Mouse (Mus musculus): ENCODE results near the gene Tagap. TPM values are rescaled to one million over a fixed set of nuclear protein-coding genes. Genes with fewer than 3 reads are reported as not detected.
A peak's percentile ranks its signal among the peaks of the same experiment; 100 is the strongest.
"Not testable (repeated sequence)": the region's sequence is repeated elsewhere in the genome, so short reads cannot be mapped to it uniquely, and the experiment has no call there.

Gene Tagap
- total RNA-seq, 4 experiments from 2014 or later = 5.4 to 8.0 (median 6.2) TPM

DNA sequence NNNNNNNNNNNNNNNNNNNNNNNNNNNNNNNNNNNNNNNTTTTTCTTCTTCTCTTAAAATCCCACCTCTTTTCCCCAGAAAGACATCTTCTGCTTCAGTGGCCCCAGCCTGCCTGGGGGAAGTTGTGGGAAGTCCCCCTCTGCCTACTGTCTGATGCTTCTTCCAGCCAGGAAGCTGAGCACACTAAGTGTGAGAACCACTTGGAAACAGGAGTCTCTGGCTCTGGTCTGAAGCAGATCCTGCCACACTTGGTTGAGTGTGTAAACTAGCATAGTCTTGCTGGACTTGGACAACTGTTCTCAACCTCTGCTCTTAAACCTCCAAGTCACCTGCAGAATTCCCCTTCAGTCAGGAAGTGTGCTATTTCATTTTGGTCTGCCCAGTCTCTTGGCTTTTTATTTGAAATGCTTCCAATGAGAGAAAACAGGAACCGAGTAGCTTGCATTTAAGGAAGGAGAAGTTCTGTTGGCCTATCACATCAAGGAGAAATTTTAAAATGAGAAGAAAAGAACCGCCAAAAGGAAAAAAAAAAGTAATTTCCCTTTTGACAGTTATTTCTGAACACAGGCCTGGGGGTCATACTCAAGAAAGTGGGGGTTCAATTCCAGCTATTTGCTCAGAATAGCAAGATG, 11.1 kb upstream of the Tagap start:
- no peak for DNase-seq (ENCODE audit: low spot score in 2 of 2)

DNA sequence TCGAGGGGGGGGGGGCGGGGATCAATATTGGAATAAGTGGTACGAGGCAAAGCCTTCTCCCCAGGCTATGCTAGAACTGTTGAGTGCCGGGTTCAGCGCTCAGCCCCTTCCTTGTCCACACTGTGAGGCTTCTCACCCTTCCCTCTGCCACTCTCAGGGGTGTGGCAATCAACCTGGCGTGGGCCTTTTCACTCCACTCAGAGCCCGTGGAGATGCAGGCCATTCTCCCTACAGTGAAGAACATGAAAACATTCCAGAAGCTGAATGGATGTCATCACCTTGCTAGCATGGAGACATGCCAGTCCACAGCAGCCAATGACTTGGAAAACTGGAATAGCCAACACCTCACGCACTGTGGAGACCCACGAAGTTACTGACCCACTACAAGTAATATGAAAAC, 10.0 kb upstream of the Tagap start:
- DNase-seq (ENCODE audit: low spot score in 2 of 2) = no peak

DNA sequence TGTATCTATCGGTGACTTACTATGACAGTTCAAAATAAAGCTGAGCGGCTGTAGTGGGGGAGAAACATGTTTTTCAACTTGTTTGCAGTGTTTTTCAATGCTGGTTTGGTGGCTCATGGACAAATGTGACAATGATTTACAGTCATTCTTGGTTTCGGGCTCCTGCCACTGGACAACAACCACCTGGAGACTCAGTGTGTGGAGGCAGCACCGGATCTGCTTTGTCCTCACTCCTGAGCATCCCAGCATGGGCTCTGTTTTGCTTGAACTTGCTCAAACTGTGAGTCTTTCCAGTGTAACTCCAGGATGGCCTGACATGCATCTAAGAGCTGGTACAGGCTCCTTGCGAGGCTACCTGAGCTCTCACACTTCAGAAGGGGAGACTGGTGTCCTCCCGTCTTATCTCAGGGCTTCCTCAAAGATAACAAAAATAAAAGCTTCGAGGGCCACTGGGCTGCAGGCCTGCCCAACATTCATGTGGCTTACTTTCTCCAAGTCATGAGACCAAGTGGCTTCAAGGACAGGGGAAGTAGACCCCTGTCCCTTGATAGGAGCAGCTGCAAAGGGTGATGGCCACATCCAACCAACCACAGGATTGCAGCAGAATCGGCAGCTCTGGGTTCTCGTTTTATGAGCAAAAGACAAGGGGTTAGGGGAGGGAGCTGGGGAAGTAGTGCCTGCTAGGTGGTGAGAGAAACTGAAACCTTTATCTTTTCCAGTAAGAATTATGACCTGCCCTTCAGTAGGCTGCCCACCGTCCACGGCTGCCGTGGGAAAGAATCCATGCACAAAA, 8.8 kb upstream of the Tagap start:
- no peak for DNase-seq (ENCODE audit: low spot score in 2 of 2)

DNA sequence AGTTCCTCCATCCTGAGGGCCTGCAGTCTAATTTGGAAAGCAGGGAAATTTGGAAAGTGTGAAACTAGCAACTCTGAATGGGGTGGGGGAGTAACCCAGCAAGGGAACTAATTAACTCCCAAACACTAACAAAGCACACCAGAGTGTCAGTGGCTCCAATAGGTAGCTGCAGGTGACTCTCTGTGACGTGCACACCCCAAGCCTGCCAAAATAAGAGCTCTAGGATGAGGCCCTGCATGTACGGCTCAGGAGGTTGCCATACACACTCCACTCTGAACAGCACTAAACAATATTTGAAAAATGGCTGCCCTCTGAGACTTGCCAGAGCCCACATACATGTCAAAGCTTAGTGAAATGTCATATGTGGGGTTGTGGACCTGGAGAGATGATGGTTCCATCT, 7.4 kb upstream of the Tagap start:
- DNase-seq (ENCODE audit: low spot score in 2 of 2) = no peak

DNA sequence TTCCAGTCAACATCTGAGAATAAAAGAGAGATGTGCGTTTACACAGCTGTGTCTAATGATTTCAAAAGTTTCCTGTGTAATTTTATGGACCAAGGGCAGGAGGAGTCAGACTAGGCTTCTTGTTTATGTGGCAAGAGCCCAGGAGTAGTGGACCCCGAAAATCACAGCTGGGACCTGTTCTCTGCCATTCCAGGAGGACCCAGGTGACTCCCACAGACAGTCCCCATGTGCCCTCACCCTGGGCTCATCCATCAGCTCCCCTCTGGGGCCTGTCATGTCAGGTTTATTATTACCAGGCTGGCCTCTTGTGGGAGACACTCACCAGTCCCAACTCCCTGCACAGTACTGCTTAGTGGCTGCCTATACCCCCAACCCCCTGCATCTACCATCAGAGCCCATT, 6.6 kb upstream of the Tagap start:
- no peak for DNase-seq (ENCODE audit: low spot score in 2 of 2)

DNA sequence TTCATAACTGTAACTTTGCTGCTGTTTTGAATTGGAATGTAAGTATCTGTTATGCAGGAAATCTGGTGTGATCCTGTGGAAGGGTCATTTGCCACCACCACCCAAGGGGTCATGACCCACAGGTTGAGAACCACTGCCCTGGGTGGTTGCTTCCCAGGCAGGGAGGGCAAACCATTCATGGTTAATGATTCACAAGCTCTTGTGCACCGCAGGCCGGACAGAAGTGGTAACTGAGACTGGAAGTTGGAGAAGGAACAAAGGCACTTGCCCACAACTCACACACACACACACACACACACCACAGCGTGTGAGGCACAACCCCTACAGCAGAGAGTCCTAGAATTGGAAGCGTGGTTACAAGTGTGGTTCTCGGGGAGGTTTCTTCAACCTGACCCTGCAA, 3.2 kb upstream of the Tagap start:
- DNase-seq (ENCODE audit: low spot score in 2 of 2) = no peak

DNA sequence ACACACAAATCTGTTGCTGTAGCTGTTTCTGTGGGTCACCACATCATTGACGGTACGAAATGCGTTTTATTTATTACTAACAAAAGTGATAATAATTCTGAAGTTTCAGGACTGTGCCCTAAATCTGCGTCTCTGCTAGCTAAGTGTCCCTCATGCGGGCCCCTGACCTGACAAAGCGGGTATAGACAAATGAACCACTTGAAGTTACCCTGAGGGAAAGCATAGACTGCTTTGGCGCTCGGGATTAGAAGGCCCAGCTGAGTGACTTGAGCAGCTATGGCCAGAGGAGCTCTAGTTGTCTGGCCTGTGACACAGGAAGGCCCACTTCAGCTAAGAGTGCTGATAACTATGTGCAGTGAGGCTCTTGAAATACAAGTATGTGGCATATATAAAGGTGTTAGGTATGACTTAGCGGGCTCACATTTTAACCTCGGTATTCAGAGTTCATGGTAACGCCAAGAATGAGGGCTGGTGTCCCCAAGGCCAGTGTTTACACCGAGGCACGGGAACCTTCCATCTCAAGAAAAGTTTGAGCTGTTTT, 1.5 kb upstream of the Tagap start:
- no peak for DNase-seq (ENCODE audit: low spot score in 2 of 2)

DNA sequence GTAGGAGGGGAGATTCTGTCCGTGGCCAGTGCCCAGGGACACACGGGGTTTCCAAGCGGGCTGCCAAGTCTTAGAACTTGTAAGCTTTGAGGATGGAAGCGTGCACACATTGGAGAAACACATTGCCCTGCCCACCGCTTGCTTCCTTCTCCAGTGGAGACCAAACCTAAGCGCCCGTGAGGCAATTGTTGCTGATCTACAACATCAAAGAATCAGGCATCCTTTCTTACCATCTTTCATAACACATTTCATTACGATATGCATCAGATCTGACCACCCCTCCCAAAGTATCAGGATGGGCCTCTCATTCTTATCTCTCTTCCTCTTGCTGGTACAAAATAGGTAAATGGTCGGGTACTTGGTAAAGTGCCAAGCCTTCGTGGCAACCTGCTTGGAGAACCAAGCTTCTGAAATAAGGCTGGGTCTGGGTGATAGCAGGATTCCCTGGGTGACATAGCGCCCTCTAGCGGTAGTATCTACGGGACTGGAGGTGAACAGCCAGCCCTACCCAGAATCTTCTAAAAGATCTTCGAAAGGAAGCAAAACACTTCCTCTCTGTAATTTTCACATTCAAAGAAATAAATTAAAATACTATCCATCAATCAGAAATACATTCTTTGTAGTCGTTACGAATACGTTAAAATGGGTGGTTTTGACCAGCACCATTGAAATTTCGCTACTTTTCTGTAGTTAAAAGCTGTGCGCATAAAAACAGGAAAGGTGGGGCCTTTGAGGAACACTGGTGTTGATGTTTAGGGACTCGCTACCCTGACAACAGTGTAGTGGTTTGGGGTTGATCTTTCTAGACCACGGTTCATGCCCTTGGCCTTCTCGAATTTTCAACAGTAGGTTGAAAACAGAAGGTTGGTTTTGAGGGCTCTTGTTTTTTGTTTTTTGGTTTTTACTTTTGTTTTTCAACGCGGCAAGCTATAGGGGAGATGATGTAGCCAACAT, 2.1 kb downstream of the Tagap start:
- peak in 1 of 2 experiments; percentile 69 for DNase-seq (ENCODE audit: low spot score in 2 of 2)

DNA sequence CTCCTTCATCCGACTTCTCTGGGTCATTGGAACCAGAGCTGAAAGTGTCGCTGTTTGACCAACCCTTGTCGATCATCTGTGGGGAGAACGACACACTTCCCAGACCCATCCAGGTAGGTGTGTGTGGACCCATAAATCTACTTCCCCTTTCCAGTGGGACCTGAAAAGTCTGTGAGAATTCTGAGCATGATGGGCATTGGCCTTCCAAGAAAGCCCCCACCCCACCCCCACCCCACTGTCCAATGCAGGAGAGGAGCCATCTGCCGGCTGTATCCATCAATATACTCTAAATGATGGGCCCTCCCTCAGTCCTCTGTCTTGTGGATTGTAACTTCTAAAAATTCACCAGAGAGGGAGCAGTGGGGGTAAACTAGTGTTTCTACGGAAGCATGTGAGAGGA, 2.9 kb downstream of the Tagap start:
- DNase-seq (ENCODE audit: low spot score in 2 of 2) = no peak

DNA sequence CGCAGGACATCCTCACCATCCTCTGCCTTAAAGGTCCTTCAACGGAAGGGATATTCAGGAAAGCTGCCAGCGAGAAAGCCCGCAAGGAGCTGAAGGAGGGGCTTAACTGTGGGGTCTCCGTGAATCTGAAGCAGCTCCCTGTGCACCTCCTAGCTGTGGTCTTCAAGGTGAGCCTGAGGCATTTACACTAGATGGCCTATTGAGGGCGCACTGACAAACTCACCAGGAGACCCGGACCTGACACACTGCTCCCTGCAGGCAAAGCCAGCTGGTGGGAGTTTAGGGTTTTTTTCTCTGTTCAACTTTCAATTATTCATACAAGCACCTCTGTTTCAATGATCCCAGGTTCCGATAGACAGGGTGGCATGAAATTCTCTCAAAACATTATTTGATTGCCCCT, 3.5 kb downstream of the Tagap start:
- DNase-seq (ENCODE audit: low spot score in 2 of 2) = no peak

DNA sequence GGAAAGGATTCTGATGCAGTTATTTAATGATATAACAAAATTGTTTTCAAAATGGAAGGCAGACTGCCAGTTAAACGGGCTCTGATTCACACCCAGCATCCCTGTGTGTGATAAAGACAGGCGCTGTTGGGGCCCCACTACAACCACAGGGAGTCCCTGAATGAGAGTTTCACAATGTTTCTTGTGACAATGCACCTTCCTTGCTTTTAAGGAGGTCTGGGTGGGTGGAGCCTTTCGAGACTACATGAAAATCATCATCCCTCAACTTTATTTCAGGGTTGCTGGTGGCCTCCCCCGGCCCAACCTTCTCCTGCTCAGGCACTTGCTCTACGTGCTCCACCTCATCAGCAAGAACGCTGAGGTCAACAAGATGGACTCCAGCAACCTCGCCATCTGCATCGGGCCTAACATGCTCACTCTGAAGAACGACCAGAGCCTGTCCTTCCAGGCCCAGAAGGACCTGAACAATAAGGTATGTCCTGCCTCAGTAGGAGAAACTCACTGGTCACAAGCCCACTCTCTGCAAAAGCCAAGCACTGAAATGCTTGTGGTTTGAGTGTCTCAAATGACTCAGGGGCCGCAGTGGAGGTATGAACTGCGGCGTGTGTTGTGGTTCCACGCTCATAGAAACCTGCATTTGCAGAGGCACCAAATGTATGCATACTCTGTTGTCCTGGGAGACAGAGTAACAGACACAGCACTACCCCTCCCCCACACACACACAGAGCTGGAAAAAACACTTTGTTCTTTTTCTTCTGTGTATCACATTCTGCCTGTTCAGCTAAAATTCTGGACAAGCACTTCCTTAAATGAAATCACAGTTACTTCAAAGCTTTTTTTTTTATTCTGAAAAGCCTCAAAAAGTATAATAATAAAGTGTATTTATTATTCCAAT, 5.5 kb downstream of the Tagap start:
- no peak for DNase-seq (ENCODE audit: low spot score in 2 of 2)

DNA sequence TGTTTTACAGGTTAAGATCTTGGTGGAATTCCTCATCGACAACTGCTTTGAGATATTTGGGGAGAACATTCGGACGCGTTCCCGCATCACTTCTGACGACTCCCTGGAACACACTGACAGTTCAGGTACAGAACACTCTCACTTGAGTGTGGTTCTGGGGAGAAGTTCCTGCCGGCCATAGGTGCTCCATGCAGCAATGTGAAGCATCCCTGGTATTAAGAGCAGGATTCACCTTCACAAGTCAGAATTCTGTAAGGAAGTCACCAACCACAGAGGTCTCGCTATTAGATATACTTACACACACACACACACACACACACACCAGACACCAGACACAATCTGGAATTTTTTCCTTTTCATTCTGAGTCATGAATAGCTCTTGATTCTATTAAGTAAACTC, 6.3 kb downstream of the Tagap start:
- not testable (repeated sequence) for DNase-seq (ENCODE audit: low spot score in 2 of 2)

DNA sequence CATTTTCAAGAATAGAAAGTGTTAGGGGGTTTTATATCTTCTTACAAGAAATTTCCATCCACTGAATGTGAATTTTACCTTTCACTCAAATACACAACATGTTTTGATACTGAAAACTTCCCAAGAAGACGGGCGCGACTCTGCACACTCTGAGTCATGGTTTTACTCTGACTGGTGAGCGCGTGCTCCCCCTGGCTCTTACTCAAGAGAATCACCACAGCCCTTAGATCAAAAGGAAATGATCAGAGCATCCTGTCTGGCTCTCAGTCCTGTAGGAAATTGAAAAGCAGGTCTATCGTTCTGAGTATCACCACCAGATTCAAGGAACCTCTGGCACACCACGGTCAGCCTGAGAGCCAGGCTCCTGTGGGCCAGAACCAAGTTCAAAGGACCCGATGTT, 13.8 kb downstream of the Tagap start:
- DNase-seq (ENCODE audit: low spot score in 2 of 2) = peak in 1 of 2 experiments; percentile 28

DNA sequence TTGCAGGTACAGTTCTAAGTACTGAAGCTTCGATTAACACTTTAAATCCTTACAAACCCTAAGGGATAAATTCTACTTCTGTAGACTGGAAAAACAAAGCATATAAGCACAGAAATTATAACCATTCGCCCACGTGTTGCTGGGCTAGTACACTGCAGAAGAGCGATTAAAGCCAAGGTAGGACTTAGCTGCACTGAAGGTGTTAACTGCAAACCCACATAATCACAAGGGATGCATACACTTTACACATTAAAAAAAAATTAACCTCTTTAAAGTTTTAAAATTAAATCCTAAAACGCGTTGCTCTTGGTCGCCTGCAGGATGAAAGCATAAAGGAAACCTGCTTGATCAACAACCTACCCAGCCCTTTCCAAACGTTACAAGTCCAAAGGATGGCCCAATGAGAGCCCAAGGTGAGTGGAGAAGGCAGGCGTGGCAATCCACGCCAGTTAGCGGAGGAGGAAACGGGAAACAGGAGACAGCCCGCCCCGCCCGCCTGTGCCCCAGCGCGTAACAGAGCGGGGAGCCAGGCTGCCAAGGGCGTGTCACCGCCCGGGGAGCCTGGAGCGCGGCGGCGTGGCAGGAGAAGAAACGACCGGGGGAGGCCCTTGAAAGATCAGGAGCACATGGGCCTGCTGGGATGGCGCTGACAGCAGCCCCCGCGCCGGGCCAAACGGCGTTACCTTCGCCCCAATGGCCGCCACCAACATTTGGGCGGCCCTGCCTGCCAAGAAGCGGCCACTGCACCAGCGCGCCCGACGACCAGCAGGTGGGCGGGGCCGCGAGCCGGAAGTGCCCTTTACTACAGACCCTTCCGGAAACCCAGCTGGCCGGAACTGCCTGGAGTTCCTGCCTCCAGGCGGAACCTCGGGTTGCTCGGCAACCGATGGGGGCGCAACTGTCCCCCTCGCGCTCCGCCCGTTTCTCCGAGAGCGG, 19.6 kb downstream of the Tagap start, which contains the start of gene Rsph3a:
Gene Rsph3a, plus strand, starts transcription at position 498 of the 936 bp plus-strand sequence.
- DNase-seq (ENCODE audit: low spot score in 2 of 2) = peak; percentile 80 to 81

DNA sequence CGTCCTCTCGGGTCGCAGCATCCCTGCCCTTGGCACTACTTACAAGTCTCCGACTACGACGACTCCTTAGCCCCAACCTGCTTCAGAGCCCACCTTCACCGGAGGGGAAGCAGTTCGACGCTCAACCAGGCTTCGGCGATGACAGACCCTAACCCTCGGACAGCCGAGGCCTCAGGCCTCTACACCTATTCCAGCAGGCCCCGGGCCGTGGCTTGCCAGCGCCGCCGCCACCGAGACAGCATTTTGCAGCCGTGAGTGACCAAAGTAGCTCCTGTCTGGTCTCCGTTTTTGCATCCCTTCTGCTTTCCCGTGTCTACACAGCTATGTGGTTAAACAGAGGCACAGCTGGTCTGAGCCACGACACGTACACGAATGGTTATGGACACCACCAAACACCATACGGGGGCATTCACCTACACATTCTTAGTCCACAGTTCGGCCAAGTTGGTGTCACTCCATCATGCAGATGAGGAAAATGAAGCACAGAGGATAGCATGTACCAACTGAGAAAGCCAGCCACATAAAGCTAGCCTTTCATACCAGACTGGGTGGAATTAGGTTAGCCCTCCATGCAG, 20.3 kb downstream of the Tagap start:
- DNase-seq (ENCODE audit: low spot score in 2 of 2) = not testable (repeated sequence)

DNA sequence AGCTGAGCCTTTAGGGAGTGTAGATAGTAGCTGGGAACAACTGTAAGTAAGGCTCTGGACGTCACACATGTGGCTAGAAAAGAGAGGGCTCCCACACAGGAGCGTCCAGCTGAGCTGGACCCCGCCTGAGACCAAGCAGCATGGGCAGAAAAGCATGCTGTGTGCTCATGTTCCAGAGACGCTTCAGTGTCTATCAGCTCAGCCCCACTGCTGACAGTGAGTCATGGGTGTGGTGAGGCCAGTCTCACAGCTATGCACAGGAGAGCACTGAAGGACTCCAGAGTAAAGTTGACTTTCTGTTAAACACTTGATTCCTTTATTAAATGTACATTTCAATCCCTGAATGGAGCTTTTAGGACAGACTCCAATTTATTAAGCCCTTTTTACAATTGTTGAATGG, 25.5 kb downstream of the Tagap start:
- not testable (repeated sequence) for DNase-seq (ENCODE audit: low spot score in 2 of 2)

DNA sequence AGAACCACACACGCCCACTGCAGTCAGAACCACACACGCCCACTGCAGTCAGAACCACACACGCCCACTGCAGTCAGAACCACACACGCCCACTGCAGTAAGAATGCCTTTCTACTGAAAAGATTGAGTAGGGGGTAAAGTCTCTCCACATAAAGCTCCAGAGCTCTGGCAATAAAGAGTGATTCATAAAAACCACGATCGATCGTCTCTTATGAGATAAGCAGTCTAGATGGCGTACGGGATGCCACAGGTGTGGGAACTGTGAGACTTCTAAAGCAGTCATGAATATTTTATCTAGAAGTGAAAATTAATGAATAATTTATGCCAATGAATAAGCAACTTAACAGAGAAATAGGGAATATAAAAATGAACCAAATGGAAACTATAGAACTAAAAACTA, 31.4 kb downstream of the Tagap start:
- not testable (repeated sequence) for DNase-seq (ENCODE audit: low spot score in 2 of 2)

DNA sequence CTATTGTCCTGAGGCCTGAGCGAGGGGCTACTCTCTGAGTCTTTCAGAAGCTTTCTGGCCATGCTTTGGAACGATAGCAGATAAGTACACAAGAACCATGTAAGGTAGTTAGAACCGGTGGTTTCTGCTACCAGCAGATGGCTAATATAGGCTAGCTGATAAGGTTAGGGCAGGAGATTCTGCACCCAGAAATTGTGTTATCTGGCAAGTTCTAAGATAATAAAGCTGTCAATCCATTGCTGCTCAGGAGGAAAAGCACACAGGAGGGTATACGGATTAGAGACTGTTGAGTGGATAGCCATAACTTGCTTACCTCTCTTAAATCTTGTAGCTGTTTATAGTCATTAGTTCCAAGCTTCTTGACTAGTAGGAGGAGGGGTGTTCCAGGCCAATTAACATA, 37.5 kb downstream of the Tagap start:
- not testable (repeated sequence) for DNase-seq (ENCODE audit: low spot score in 2 of 2)

DNA sequence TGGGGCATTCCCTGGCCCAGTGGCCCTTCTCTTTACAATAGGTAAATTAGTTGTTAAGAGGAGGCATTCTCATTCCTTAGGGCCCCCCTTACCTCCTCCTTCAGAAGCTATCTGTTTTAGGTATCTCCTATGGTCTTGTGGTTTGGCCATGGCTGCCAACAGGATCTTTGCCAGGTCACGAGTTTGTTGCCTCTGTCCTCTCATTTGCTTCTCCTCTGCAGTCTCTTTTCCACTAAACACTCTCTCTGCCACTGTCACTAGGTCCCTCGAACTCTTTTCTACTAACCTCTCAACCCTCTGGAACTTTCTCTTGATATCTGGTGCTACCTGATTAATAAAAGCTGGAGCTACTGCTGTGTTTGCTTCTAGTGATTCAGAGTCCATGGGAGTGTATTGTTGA, 38.6 kb downstream of the Tagap start:
- DNase-seq (ENCODE audit: low spot score in 2 of 2) = not testable (repeated sequence)

Measured in layer of hippocampus, adult 8-10 months (tissue).